Mouse (Mus musculus) small intestine, adult 2 months (tissue): ENCODE measurements around the gene Olfr910.

ENCODE experiments used
- CTCF ChIP-seq: fragments of 200-500 bp; IDR thresholded peaks from 2 replicates; pipeline ENCODE4 v1.5.1; 2012; ENCODE audit warnings: low read depth, mild to moderate bottlenecking, control low read depth, inconsistent platforms, low read length, moderate library complexity, mixed read lengths; ENCODE audit not compliant: insufficient replicate concordance, insufficient read length; ENCODE audit errors: extremely low read depth
- POLR2A ChIP-seq: fragments of 200-500 bp; IDR thresholded peaks from 2 replicates; pipeline ENCODE4 v1.6.1; 2012; ENCODE audit warnings: low read depth, mild to moderate bottlenecking, control low read depth, inconsistent platforms, low read length, moderate library complexity

DNA sequence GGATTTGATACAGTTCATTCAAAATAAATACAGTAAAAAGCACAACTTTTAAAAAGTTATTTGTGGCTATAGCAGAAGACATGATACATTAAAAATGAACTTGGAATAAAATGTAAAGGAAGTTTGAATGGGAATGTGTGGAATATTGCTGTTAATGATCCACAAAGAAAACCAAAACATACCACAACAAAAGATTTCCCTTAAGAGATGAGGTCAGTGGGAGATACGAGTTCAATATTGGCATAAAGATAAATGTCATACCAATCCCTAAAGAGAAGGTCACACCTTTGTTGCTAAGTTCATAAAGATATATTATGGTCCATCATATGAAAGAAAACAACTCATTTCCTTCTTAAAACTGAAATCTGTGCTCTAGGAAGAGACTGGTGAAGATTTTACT, 42.2 kb downstream of the Olfr910 start, which contains the start of gene Olfr912:
- TF ChIP-seq CTCF (no peak), POLR2A (no peak)
